Comparison of ENCODE assay signal across 9 mouse cellular contexts in the genomic region with DNA sequence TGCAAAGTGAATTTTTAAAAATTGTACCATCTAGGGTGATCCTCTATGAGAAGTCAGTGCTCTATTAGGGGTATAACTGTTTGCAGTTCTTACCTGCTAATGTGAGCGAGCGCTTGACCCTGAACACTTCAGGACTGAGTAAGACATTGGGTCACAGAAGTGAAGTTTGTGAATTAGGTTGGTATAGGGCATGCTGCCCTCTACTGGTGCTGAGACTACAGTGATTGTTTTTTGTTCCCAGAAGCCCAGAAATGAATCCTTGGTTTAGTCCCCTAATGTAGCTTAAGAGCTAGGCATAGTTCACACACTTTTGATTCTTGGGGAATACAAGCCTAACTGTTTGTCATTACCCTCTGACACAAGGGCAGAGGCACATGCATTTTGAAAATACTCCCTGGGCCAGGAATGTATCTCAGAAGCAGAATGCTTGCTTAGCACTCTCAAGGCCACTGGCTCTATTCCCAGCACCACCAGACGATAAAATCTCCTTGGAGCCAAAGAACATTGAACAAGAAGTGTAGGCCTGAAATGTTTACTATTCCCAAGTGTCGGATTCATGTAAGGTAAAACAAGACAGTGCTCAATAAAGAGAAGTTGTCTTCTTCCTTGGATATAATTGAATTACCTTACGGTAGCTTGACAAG. TPM values are rescaled to one million over a fixed set of nuclear protein-coding genes. Genes with fewer than 3 reads are reported as not detected.
DNase-seq lines count a peak whose midpoint lies in the region; ATAC-seq and TF ChIP-seq lines count a peak whose summit lies in the region.
"Had no signal": no experiment of that assay in that cellular context is flagged by ENCODE, and none has a peak within 500 bp of the region (broad histone marks: within the 10 kb centered on the region; RNA-seq: fewer than 3 reads in every experiment).

No protein-coding gene starts in this region.

- H3K9me3 ChIP-seq in hindbrain, postnatal 0 days (ENCODE audit: low read length), result no peaks in the 10 kb centered on the region
- H3K9me3 ChIP-seq in hindbrain, embryonic 16.5 days (ENCODE audit: control insufficient read depth, low read length), result no peaks in the 10 kb centered on the region
- H3K9me3 ChIP-seq in hindbrain, embryonic 12.5 days (replicated peaks), result no peaks in the 10 kb centered on the region
- H3K9me3 ChIP-seq: heart, embryonic 15.5 days had no signal

- no peak for TF ChIP-seq POLR2A in thymus, adult 2 months (IDR thresholded peaks at IDR 0.05; ENCODE audit: control insufficient read depth, extremely low read depth, insufficient read depth, low read length, poor library complexity)

- H3K9ac ChIP-seq in hindbrain, postnatal 0 days (replicated peaks; ENCODE audit: low read length), result no peak overlapping the region
- H3K9ac ChIP-seq in hindbrain, embryonic 16.5 days (ENCODE audit: low read depth, low read length), result no peak overlapping the region
- H3K9ac ChIP-seq in hindbrain, embryonic 12.5 days, result no peak overlapping the region
- H3K9ac ChIP-seq: heart, embryonic 15.5 days had no signal

- H3K27ac ChIP-seq in hindbrain, postnatal 0 days, result no peak overlapping the region
- H3K27ac ChIP-seq in hindbrain, embryonic 16.5 days (ENCODE audit: low read depth, low read length), result no peak overlapping the region
- no peak overlapping the region for H3K27ac ChIP-seq in thymus, adult 2 months (ENCODE audit: control insufficient read depth, insufficient read depth, low read length)
- no peak overlapping the region for H3K27ac ChIP-seq in hindbrain, embryonic 12.5 days
- H3K27ac ChIP-seq: heart, embryonic 15.5 days had no signal

- H3K4me1 ChIP-seq in hindbrain, postnatal 0 days (ENCODE audit: insufficient read depth, low read length), result no peaks in the 10 kb centered on the region
- no peaks in the 10 kb centered on the region for H3K4me1 ChIP-seq in hindbrain, embryonic 16.5 days (ENCODE audit: control insufficient read depth, insufficient read depth, low read depth, low read length)
- H3K4me1 ChIP-seq in thymus, adult 2 months (replicated peaks; ENCODE audit: control insufficient read depth, insufficient read depth, low read length), result no peaks in the 10 kb centered on the region
- H3K4me1 ChIP-seq in hindbrain, embryonic 12.5 days, result no peaks in the 10 kb centered on the region
- H3K4me1 ChIP-seq: heart, embryonic 15.5 days had no signal

- whole genome bisulfite sequencing in hindbrain, postnatal 0 days, result 69% methylated on average over 5 of the region's 5 CpGs
- 72% methylated on average over 5 of the region's 5 CpGs for WGBS in hindbrain, embryonic 16.5 days
- 75% methylated on average over 5 of the region's 5 CpGs for WGBS in thymus, adult 2 months
- WGBS in hindbrain, embryonic 12.5 days, result 70% methylated on average over 5 of the region's 5 CpGs

- TF ChIP-seq CTCF in hindbrain, postnatal 0 days (IDR thresholded peaks at IDR 0.05; ENCODE audit: low read depth), result peak; percentile 71
- no peak for TF ChIP-seq CTCF in thymus, adult 2 months (IDR thresholded peaks at IDR 0.05; ENCODE audit: borderline replicate concordance, control insufficient read depth, extremely low read depth, insufficient read depth, low read length, poor library complexity)

- DNase-seq in hindbrain, postnatal 0 days (ENCODE audit: low spot score), result peak; percentile 50
- peak; percentile 26 for DNase-seq in thymus, adult 2 months
- DNase-seq in thymus, postnatal 10 days (ENCODE audit: low spot score in 2 of 2), result no peak
- peak; percentile 45 for DNase-seq in lung, postnatal 10 days
- no peak for DNase-seq in spleen, postnatal 36 days (ENCODE audit: low spot score in 2 of 2)

- 0 out of 2 replicates have a peak, but pooled peaks cover 8% of the 10 kb centered on the region for H3K27me3 ChIP-seq in hindbrain, postnatal 0 days (ENCODE audit: insufficient read depth, low read length)
- no peaks in the 10 kb centered on the region for H3K27me3 ChIP-seq in hindbrain, embryonic 16.5 days (replicated peaks; ENCODE audit: control insufficient read depth, insufficient read depth, low read length)
- no peaks in the 10 kb centered on the region for H3K27me3 ChIP-seq in thymus, adult 2 months (ENCODE audit: control insufficient read depth, insufficient read depth, low read length)
- H3K27me3 ChIP-seq in hindbrain, embryonic 12.5 days, result peaks cover 13% of the 10 kb centered on the region

- no peak overlapping the region for H3K4me2 ChIP-seq in hindbrain, postnatal 0 days (ENCODE audit: low read depth, low read length)
- H3K4me2 ChIP-seq in hindbrain, embryonic 16.5 days (ENCODE audit: low read length), result no peak overlapping the region
- no peak overlapping the region for H3K4me2 ChIP-seq in hindbrain, embryonic 12.5 days (replicated peaks)
- H3K4me2 ChIP-seq: heart, embryonic 15.5 days had no signal

- no peak for ATAC-seq in hindbrain, postnatal 0 days
- ATAC-seq in hindbrain, embryonic 16.5 days, result no peak
- ATAC-seq in common myeloid progenitor, adult 5-6 weeks (replicated peaks; ENCODE audit: low read depth, poor library complexity, severe bottlenecking), result peak; percentile 73
- no peak for ATAC-seq in hindbrain, embryonic 12.5 days (ENCODE audit: low FRiP score)

- H3K36me3 ChIP-seq in hindbrain, postnatal 0 days (ENCODE audit: insufficient read depth, low read length), result no peaks in the 10 kb centered on the region
- H3K36me3 ChIP-seq in hindbrain, embryonic 16.5 days (ENCODE audit: control insufficient read depth, insufficient read depth, low read length), result no peaks in the 10 kb centered on the region
- no peaks in the 10 kb centered on the region for H3K36me3 ChIP-seq in thymus, adult 2 months (ENCODE audit: control insufficient read depth, insufficient read depth, low read length)
- no peaks in the 10 kb centered on the region for H3K36me3 ChIP-seq in hindbrain, embryonic 12.5 days
- H3K36me3 ChIP-seq: heart, embryonic 15.5 days had no signal

- no peak overlapping the region for H3K4me3 ChIP-seq in hindbrain, postnatal 0 days (ENCODE audit: low read length)
- H3K4me3 ChIP-seq in hindbrain, embryonic 16.5 days (ENCODE audit: low read length), result no peak overlapping the region
- no peak overlapping the region for H3K4me3 ChIP-seq in thymus, adult 2 months (ENCODE audit: control insufficient read depth, insufficient read depth, low read length)
- no peak overlapping the region for H3K4me3 ChIP-seq in hindbrain, embryonic 12.5 days
- H3K4me3 ChIP-seq: heart, embryonic 15.5 days had no signal

RNA-seq across cellular contexts. Expression of a gene that starts 6.4 kb away (rescaled TPM):
- 5.2 and 49.7 TPM in 2 replicates for total RNA-seq in hindbrain, postnatal 0 days (2014; rRNA removed)
- 36.3 and 38.1 TPM in 2 replicates for polyA plus RNA-seq in hindbrain, postnatal 0 days (2015; fragmentation: Nextera tagmentation; extraction: Ambion mirVana)
- 26.3 and 32.3 TPM in 2 replicates for polyA plus RNA-seq in hindbrain, embryonic 16.5 days (2015; fragmentation: Nextera tagmentation; extraction: Ambion mirVana)
- polyA plus RNA-seq in thymus, adult 2 months (2012; rRNA removed), result 6.2 and 6.4 TPM in 2 replicates
- total RNA-seq in common myeloid progenitor, adult 5-6 weeks (2017), result 18.4 and 25.2 TPM in 2 replicates
- 34.1 and 35.2 TPM in 2 replicates for polyA plus RNA-seq in hindbrain, embryonic 12.5 days (2016; fragmentation: Nextera tagmentation; extraction: Ambion mirVana)

RNA-seq across cellular contexts. Expression of a gene that starts 21.0 kb away (rescaled TPM):
- 13.6 and 13.7 TPM in 2 replicates for total RNA-seq in hindbrain, postnatal 0 days (2014; rRNA removed)
- polyA plus RNA-seq in hindbrain, postnatal 0 days (2015; fragmentation: Nextera tagmentation; extraction: Ambion mirVana), result 3.7 and 3.9 TPM in 2 replicates
- polyA plus RNA-seq in hindbrain, embryonic 16.5 days (2015; fragmentation: Nextera tagmentation; extraction: Ambion mirVana), result 3.0 and 4.9 TPM in 2 replicates
- polyA plus RNA-seq in thymus, adult 2 months (2012; rRNA removed), result 32.4 and 37.2 TPM in 2 replicates
- 0.39 and 0.87 TPM in 2 replicates for total RNA-seq in common myeloid progenitor, adult 5-6 weeks (2017)
- polyA plus RNA-seq in hindbrain, embryonic 12.5 days (2016; fragmentation: Nextera tagmentation; extraction: Ambion mirVana), result 22.4 and 27.9 TPM in 2 replicates

Comparison
In these comparisons a context has a peak if more than half of its experiments do, and no peak if none do; other contexts are left out.
1. DNase-seq: peak in hindbrain, postnatal 0 days (single experiment), thymus, adult 2 months (single experiment) and lung, postnatal 10 days (single experiment); none in thymus, postnatal 10 days (0 of 2) and spleen, postnatal 36 days (0 of 2).